Mouse (Mus musculus) heart, adult 8-10 months (tissue): ENCODE results near the gene Sptlc3. TPM values are rescaled to one million over a fixed set of nuclear protein-coding genes. Genes with fewer than 3 reads are reported as not detected.

ENCODE experiments used
- DNase-seq: peaks from one replicate; pipeline ENCODE4 v3.0.0; 2022; ENCODE audit warnings: low spot score
- total RNA-seq, 4 experiments: library from RNA; stranded (reverse); gene quantifications; 2 replicates each; pipeline ENCODE4 v1.2.4; 2022

The Sptlc3 gene
- total RNA-seq, 4 experiments from 2014 or later = not detected

DNA sequence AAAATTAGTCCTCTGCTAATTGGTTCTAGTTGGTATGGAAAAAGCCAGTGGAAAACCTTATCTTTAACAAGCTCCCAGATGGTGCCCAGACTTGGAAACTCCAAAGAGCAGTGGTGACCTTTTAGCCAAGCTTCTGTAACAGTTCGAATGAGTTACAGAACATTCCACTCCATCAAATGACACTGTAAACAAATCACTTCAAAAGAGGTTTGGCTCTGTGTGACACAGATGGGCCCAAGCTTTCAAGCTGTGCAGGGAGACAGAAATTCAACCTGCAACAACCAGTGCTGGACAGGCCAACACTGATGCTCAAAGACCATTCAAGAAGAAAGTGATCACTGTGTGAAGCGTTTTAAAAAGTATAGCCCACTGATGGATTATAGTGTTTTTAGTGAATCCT is 144.1 kb downstream of the Sptlc3 start:
- DNase-seq = no peak

- DNase-seq = no peak
Observed at GRCm38 (mm10) chr2:139641757-139642385, 148.2 kb downstream of the Sptlc3 start.

- no peak for DNase-seq
Observed at GRCm38 (mm10) chr2:139649518-139649917, 155.8 kb downstream of the Sptlc3 start.

- no peak for DNase-seq
Observed at GRCm38 (mm10) chr2:139656750-139657149, 163.0 kb downstream of the Sptlc3 start.

DNA sequence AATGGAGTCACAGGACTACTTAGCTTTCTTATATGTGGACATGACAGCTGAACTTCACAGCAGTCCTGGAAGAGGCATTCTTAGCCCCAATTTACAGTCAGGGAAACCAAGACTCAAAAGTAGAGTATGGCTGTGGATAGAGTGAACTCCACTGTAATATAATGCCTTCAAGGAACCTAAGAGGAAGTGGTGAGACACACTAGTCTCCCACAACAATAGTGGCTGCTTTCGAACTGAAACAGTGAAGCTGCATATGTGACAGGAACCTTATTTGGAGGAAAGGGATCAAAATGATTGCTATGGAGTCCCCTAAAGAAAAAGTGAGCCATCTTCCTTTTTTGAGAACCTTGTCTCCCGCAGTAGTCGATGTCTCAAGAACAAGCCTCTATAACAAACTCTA is 178.1 kb downstream of the Sptlc3 start:
- no peak for DNase-seq

- no peak for DNase-seq
Observed at GRCm38 (mm10) chr2:139672371-139672770, 178.7 kb downstream of the Sptlc3 start.

GRCm38 (mm10) chr2:139677065-139677762 is 183.5 kb downstream of the Sptlc3 start:
- peak; percentile 48 for DNase-seq

- peak; percentile 1 for DNase-seq
Observed at GRCm38 (mm10) chr2:139677809-139678274, 184.1 kb downstream of the Sptlc3 start, which contains the start of gene Ism1. Gene Ism1 (plus strand): TSS chr2:139678178.

GRCm38 (mm10) chr2:139678275-139679140 is 184.8 kb downstream of the Sptlc3 start:
- DNase-seq = peak; percentile 6

- no peak for DNase-seq
Observed at GRCm38 (mm10) chr2:139682540-139682939, 188.8 kb downstream of the Sptlc3 start.

Other genes starting within 250 kb of the Sptlc3 start
- 1 to 10 TPM in 3 of 4 experiments, under 1 TPM in 1; 0.73 to 1.6 (median 1.3) TPM for gene Ism1, start 184.3 kb downstream of the Sptlc3 start, total RNA-seq